Mouse (Mus musculus) kidney, postnatal 0 days (tissue): Measurements from ENCODE around the gene Pnpla7. TPM values are rescaled to one million over a fixed set of nuclear protein-coding genes. Genes with fewer than 3 reads are reported as not detected.

ENCODE experiments used
- ATAC-seq: fragments of 200-750 bp; cut with Nextera tagmentation; replicated peaks from 2 replicates; pipeline ENCODE4 v1.8.0; 2017; ENCODE audit warnings: low read depth, moderate number of reproducible peaks, moderate TSS enrichment, moderate library complexity; ENCODE audit not compliant: low FRiP score
- DNase-seq: peaks from one replicate; pipeline ENCODE4 v3.0.0-alpha.2; 2016; ENCODE audit warnings: low spot score
- H3K27ac ChIP-seq: fragments of 300-500 bp; sonication (generic); 2 replicates; pipeline ENCODE4 v1.5.1; 2014; ENCODE audit warnings: mild to moderate bottlenecking
- H3K27me3 ChIP-seq: fragments of 300-500 bp; sonication (generic); 2 replicates; pipeline ENCODE4 v1.6.1; 2014; ENCODE audit warnings: low read length, mixed read lengths; ENCODE audit not compliant: insufficient read depth
- H3K36me3 ChIP-seq: fragments of 300-500 bp; sonication (generic); 2 replicates; pipeline ENCODE4 v1.6.1; 2014; ENCODE audit warnings: low read length, mixed read lengths; ENCODE audit not compliant: insufficient read depth
- H3K4me1 ChIP-seq: fragments of 300-500 bp; sonication (generic); replicated peaks from 2 replicates; pipeline ENCODE4 v1.6.1; 2014; ENCODE audit warnings: antibody characterized with exemption, low read length, mixed read lengths; ENCODE audit not compliant: insufficient read depth
- H3K4me2 ChIP-seq: fragments of 300-500 bp; sonication (generic); 2 replicates; pipeline ENCODE4 v1.6.1; 2014; ENCODE audit warnings: mild to moderate bottlenecking, low read length, moderate library complexity, mixed read lengths
- H3K4me3 ChIP-seq: fragments of 300-500 bp; sonication (generic); replicated peaks from 2 replicates; pipeline ENCODE4 v1.5.1; 2014; ENCODE audit warnings: low read depth, low read length
- H3K9ac ChIP-seq: fragments of 300-500 bp; sonication (generic); 2 replicates; pipeline ENCODE4 v1.6.1; 2014; ENCODE audit warnings: low read depth, low read length
- H3K9me3 ChIP-seq: fragments of 300-500 bp; sonication (generic); replicated peaks from 2 replicates; pipeline ENCODE4 v1.6.1; 2016; ENCODE audit warnings: low read length, inconsistent platforms, mixed read lengths
- CTCF ChIP-seq: IDR thresholded peaks from 2 replicates; pipeline ENCODE4 v1.5.1; 2016; ENCODE audit warnings: antibody characterized with exemption, low read depth, mild to moderate bottlenecking, moderate library complexity
- WGBS: fragments of 180-500 bp; shearing (Covaris S2); extraction: QIAGEN DNeasy Blood & Tissue Kit; methylation state at CpG from one replicate; pipeline ENCODE4 v1.1.7; 2014; 5-methylcytosine and 5-hydroxymethylcytosine counted together
- microRNA-seq: library from miRNA; unstranded; fragments of <30 nt; microRNA quantifications from one replicate; pipeline ENCODE4, GENCODE M21; 2016
- polyA plus RNA-seq: library from polyadenylated mRNA; unstranded; fragments of >200 nt; fragmentation: Nextera tagmentation; extraction: Ambion mirVana; gene quantifications from 2 replicates; pipeline ENCODE4 v1.2.1, GENCODE M21; 2015

The Pnpla7 gene
- polyA plus RNA-seq, 1 experiment from 2014 or later = 8.3 TPM

DNA sequence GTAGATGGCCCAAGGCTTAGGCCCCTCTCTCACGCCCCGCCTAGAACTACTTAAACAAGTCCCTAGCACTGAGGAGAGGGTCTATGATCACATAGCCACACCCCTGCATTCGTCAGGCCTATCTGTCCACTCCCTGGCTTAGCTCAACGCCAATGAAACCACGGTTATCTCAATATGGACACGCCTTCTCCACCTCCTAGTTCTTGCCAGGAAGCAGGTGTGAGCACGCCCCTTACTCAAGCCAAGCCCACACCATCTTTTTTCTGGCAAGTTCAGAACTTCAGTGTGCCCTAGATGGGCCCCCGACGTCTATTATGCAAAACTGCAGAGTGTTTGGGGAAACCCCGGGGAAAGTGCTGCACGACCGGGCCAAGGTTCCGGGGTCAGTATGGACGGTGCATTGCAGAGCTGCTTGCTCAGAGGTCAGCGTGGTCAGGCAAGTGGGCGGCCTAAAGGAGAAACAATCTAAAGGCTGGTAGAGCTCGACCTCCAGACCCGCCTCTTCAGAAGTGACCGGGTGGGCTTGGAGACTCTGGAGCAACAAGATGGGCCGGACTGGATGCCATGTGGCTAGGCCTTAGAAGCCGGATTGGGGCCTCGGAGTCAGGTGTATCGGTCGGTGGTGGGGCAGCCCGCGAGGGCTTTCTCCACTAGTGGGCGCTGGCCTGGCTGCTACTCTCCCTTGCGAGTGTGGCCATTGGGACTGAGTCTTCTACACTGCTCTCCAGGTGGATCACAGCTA lies 119.4 kb downstream of the Pnpla7 start, which contains the start of gene Noxa1:
Gene Noxa1 (minus strand): TSS at position 41 of the 742 bp plus-strand sequence.
- ATAC-seq (peak; percentile 79), DNase-seq (peak; percentile 28)
- Histone ChIP-seq H3K9ac (no peak within 1 kb of the TSS), H3K36me3 (no peaks in the 10 kb centered on the region), H3K4me3 (no peak within 1 kb of the TSS), H3K4me1 (no peaks in the 10 kb centered on the region), H3K4me2 (peak within 1 kb of the TSS; percentile 44), H3K27ac (no peak within 1 kb of the TSS), H3K27me3 (no peaks in the 10 kb centered on the region), H3K9me3 (no peaks in the 10 kb centered on the region)
- peak; percentile 42 for TF ChIP-seq CTCF
- 47% methylated on average over 28 of the region's 28 CpGs for WGBS

- Histone ChIP-seq H3K27ac (0 out of 2 replicates have a peak overlapping the region, but pooled peaks have one; percentile 6), H3K9ac (no peak overlapping the region), H3K9me3 (no peaks in the 10 kb centered on the region), H3K4me1 (no peaks in the 10 kb centered on the region), H3K4me2 (no peak overlapping the region), H3K36me3 (no peaks in the 10 kb centered on the region), H3K27me3 (no peaks in the 10 kb centered on the region), H3K4me3 (no peak overlapping the region)
- TF ChIP-seq CTCF = no peak
- WGBS = 68% methylated on average over 3 of the region's 3 CpGs
- ATAC-seq (no peak), DNase-seq (no peak)
Observed at GRCm38 (mm10) chr2:25098005-25098615, 122.3 kb downstream of the Pnpla7 start.

DNA sequence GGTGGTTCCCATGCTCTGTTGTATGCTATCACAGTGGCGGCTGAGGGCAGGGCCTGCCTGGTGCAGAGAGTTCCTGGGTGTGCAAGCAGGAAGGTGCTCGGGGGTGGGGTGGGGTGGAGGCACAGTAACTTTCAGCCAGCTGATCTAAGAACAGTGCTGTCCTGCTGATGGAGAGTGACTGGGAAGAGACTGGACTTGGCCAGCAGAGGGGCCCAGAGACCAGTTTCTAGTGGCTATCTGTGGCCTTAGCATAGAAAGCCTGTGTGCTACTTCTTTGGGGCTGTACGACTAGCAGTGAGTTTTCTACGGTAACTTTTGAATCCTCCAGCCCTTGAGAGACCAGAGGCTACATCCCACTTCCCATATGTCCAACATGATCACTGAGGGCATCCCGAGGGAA lies 123.1 kb downstream of the Pnpla7 start:
- WGBS = 62% methylated on average over 5 of the region's 5 CpGs
- ATAC-seq = no peak
- H3K4me1 ChIP-seq = no peaks in the 10 kb centered on the region
- no peak overlapping the region for H3K4me2 ChIP-seq
- no peaks in the 10 kb centered on the region for H3K9me3 ChIP-seq
- no peaks in the 10 kb centered on the region for H3K27me3 ChIP-seq
- H3K4me3 ChIP-seq = no peak overlapping the region
- peak; percentile 77 for DNase-seq
- peak; percentile 72 for TF ChIP-seq CTCF
- no peak overlapping the region for H3K9ac ChIP-seq
- no peaks in the 10 kb centered on the region for H3K36me3 ChIP-seq
- no peak overlapping the region for H3K27ac ChIP-seq

DNA sequence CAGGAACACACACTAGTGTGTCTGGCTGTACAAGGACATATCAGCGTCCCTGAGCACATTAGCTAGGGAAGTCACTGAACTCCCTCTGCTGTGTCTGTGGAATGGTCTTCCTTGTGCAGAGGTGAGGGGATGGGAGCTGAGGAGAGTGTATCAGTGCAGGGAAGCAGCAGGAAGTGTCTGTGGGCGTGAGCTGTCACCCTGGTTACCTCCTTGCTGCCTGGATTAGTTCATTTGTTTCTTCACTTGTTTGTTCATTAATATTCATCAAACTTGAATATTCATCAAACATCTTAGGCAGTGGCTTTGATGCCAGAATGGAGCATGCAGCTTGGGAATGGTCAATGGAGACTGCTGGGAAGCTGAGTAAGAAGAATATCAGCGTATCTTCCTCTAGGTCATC lies 123.9 kb downstream of the Pnpla7 start:
- DNase-seq = no peak
- H3K9ac ChIP-seq = no peak overlapping the region
- no peaks in the 10 kb centered on the region for H3K9me3 ChIP-seq
- H3K4me3 ChIP-seq = no peak overlapping the region
- no peaks in the 10 kb centered on the region for H3K4me1 ChIP-seq
- no peaks in the 10 kb centered on the region for H3K27me3 ChIP-seq
- H3K4me2 ChIP-seq = no peak overlapping the region
- no peaks in the 10 kb centered on the region for H3K36me3 ChIP-seq
- WGBS = 68% methylated on average over 3 of the region's 3 CpGs
- no peak overlapping the region for H3K27ac ChIP-seq
- no peak for TF ChIP-seq CTCF
- ATAC-seq = no peak

Small RNAs within 50 kb of the gene (microRNA-seq; reads per million reads assigned to microRNA genes)
- not detected for gene Gm22875
- not detected for gene Gm24328
- not detected for gene Mir7664

Other genes with a start within 250 kb of the Pnpla7 start
- gene Cacna1b, start 212.9 kb upstream of the Pnpla7 start, polyA plus RNA-seq = 0.09 and 0.16 TPM in 2 replicates
- 47.5 and 58.8 TPM in 2 replicates for gene Ehmt1, start 56.4 kb upstream of the Pnpla7 start, polyA plus RNA-seq
- 66.3 and 72.3 TPM in 2 replicates for gene Arrdc1, start 40.8 kb upstream of the Pnpla7 start, polyA plus RNA-seq
- gene Zmynd19, start 26.2 kb upstream of the Pnpla7 start, polyA plus RNA-seq = 11.7 and 12.2 TPM in 2 replicates
- 21.6 and 23.8 TPM in 2 replicates for gene Dph7, start 13.6 kb upstream of the Pnpla7 start, polyA plus RNA-seq
- gene Mrpl41, start 935 bp upstream of the Pnpla7 start, polyA plus RNA-seq = 153 and 157 TPM in 2 replicates
- gene Nsmf, start 78.3 kb downstream of the Pnpla7 start, polyA plus RNA-seq = 71.0 and 74.6 TPM in 2 replicates
- 6.2 TPM in 2 replicates for gene Entpd8, start 104.3 kb downstream of the Pnpla7 start, polyA plus RNA-seq
- 0.41 and 0.43 TPM in 2 replicates for gene Noxa1, start 119.1 kb downstream of the Pnpla7 start, polyA plus RNA-seq
- 19.9 and 21.6 TPM in 2 replicates for gene Nrarp, start 204.7 kb downstream of the Pnpla7 start, polyA plus RNA-seq
- 10.8 and 12.0 TPM in 2 replicates for gene Tor4a, start 220.9 kb downstream of the Pnpla7 start, polyA plus RNA-seq
- 74.0 and 82.3 TPM in 2 replicates for gene Nelfb, start 235.5 kb downstream of the Pnpla7 start, polyA plus RNA-seq
- 0.29 and 0.43 TPM in 2 replicates for gene Stpg3, start 238.6 kb downstream of the Pnpla7 start, polyA plus RNA-seq
- gene Fam166a, start 242.7 kb downstream of the Pnpla7 start, polyA plus RNA-seq = 0.28 and 0.62 TPM in 2 replicates
- 339 and 384 TPM in 2 replicates for gene Tubb4b, start 248.7 kb downstream of the Pnpla7 start, polyA plus RNA-seq